ENCODE assay signal across 16 mouse cellular contexts in genomic region chr1:115058440-115058839, GRCm38 (mm10).
"Had no signal": no experiment of that assay in that cellular context is flagged by ENCODE, and none has a peak within 500 bp of the region (broad histone marks: within the 10 kb centered on the region; RNA-seq: fewer than 3 reads in every experiment).

No protein-coding gene starts in this region.

- DNase-seq: liver, postnatal 0 days; lung, embryonic 14.5 days; lung, postnatal 10 days; lung, postnatal 4 days; midbrain, embryonic 14.5 days; retina, postnatal 1 day; right cerebral cortex, adult 18-20 months; thymus, adult 2 months; thymus, postnatal 36 days had no signal

- H3K4me3 ChIP-seq: midbrain, embryonic 10.5 days; midbrain, embryonic 12.5 days; myocyte; neural tube, embryonic 13.5 days; neural tube, embryonic 15.5 days; stomach, embryonic 15.5 days had no signal

- ATAC-seq: liver, postnatal 0 days; midbrain, embryonic 16.5 days had no signal

- H3K4me1 ChIP-seq: midbrain, embryonic 10.5 days; midbrain, embryonic 12.5 days; neural tube, embryonic 13.5 days; neural tube, embryonic 15.5 days; stomach, embryonic 15.5 days had no signal

- H3K27me3 ChIP-seq: midbrain, embryonic 12.5 days; neural tube, embryonic 13.5 days; neural tube, embryonic 15.5 days; stomach, embryonic 15.5 days had no signal

- H3K36me3 ChIP-seq: midbrain, embryonic 10.5 days; midbrain, embryonic 12.5 days; neural tube, embryonic 13.5 days; neural tube, embryonic 15.5 days; stomach, embryonic 15.5 days had no signal
